8 mouse cellular contexts compared by ENCODE assay signal in the genomic region with DNA sequence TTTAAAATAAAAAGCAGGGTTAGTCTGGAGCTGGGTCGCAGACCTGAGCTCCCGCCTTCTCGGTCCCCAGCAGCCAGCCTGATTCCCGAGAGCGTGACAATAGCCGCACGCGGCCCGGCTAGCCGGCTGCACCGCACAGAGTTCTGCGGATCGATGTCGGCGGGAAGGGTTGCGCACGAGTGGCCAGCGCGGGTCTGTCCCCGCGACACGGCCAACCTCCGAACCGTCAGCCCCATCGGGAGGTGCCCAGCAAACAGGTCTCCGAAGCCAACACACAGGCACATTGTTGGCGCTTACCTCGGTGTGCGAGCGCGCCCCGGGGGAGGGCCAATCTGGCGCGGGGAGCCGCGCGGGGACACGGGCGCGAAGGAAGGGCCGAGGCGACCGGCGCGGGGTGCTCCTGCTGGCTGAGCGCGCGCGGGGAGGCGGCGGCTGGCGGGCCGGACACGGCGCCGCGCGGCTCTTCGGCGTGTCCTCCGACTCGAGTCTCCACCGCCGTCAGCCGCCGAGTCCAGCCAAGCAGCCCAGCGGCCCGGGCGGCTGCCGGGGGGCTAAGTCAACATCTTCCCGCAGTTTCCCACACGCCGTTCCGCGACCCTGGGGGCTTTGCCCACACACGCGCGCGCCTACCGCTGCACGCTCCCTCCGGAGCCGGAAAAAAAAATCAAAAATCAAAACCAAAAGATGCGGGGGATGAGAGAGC. TPM values are rescaled to one million over a fixed set of nuclear protein-coding genes. Genes with fewer than 3 reads are reported as not detected.
DNase-seq lines count a peak whose midpoint lies in the region; ATAC-seq and TF ChIP-seq lines count a peak whose summit lies in the region.

No protein-coding gene starts in this region.

- TF ChIP-seq EP300 in ES-Bruce4 (IDR thresholded peaks at IDR 0.05; ENCODE audit: insufficient read depth, low read depth, low read length), result no peak

- intact Hi-C loops in left cerebral cortex, postnatal 25 days (cut with DNase I), result loop anchor here (2.0 to 10.0 kb wide), 4 partner anchors 66 to 1994 kb away; no protein-coding TSS in a partner anchor

- no peaks in the 10 kb centered on the region for H3K36me3 ChIP-seq in ES-Bruce4 (ENCODE audit: control insufficient read depth, insufficient read depth, low read length, poor library complexity, severe bottlenecking)
- no peaks in the 10 kb centered on the region for H3K36me3 ChIP-seq in heart, embryonic 15.5 days
- H3K36me3 ChIP-seq in midbrain, embryonic 10.5 days, result no peaks in the 10 kb centered on the region
- no peaks in the 10 kb centered on the region for H3K36me3 ChIP-seq in stomach, embryonic 15.5 days

- no peaks in the 10 kb centered on the region for H3K9me3 ChIP-seq in ES-Bruce4 (replicated peaks; ENCODE audit: control insufficient read depth, insufficient read depth, low read length, poor library complexity, severe bottlenecking)
- no peaks in the 10 kb centered on the region for H3K9me3 ChIP-seq in heart, embryonic 15.5 days (replicated peaks)
- no peaks in the 10 kb centered on the region for H3K9me3 ChIP-seq in midbrain, embryonic 10.5 days (replicated peaks)
- H3K9me3 ChIP-seq in stomach, embryonic 15.5 days, result no peaks in the 10 kb centered on the region

- no peak for TF ChIP-seq CTCF in cerebellum, adult 2 months (IDR thresholded peaks at IDR 0.05; ENCODE audit: borderline replicate concordance, insufficient read depth, low read depth, low read length)
- TF ChIP-seq CTCF in ES-Bruce4 (IDR thresholded peaks at IDR 0.05; ENCODE audit: low read depth, low read length), result no peak

- no peak for ATAC-seq in heart, embryonic 15.5 days (replicated peaks; ENCODE audit: insufficient number of reproducible peaks, insufficient read depth, low FRiP score, low read depth)
- ATAC-seq in stomach, embryonic 15.5 days (ENCODE audit: insufficient read depth, low FRiP score, low read depth), result no peak

- H3K27ac ChIP-seq in cerebellum, adult 2 months (ENCODE audit: insufficient read depth, low read length), result no peak overlapping the region
- no peak overlapping the region for H3K27ac ChIP-seq in ES-Bruce4 (ENCODE audit: insufficient read depth, low read length)
- peak overlapping the region; percentile 100 for H3K27ac ChIP-seq in heart, embryonic 15.5 days
- peak overlapping the region; percentile 100 for H3K27ac ChIP-seq in midbrain, embryonic 10.5 days (replicated peaks)
- peak overlapping the region; percentile 100 for H3K27ac ChIP-seq in stomach, embryonic 15.5 days

- peak; percentile 33 to 50 for DNase-seq in cerebellum, adult 2 months
- DNase-seq in cerebellum, adult 8-10 months, result no peak
- DNase-seq in embryo, embryonic 11 days, result peak; percentile 60
- DNase-seq in left cerebral cortex, postnatal 25 days (ENCODE audit: low spot score in 2 of 2), result peak; percentile 22 to 57
- DNase-seq in midbrain, embryonic 10.5 days (ENCODE audit: low spot score), result peak; percentile 62

- no peaks in the 10 kb centered on the region for H3K27me3 ChIP-seq in cerebellum, adult 2 months (ENCODE audit: control insufficient read depth, insufficient read depth, low read length)
- H3K27me3 ChIP-seq in ES-Bruce4 (ENCODE audit: control insufficient read depth, insufficient read depth, low read length, poor library complexity, severe bottlenecking), result no peaks in the 10 kb centered on the region
- no peaks in the 10 kb centered on the region for H3K27me3 ChIP-seq in heart, embryonic 15.5 days
- H3K27me3 ChIP-seq in midbrain, embryonic 10.5 days (ENCODE audit: low read depth, poor library complexity, severe bottlenecking), result no peaks in the 10 kb centered on the region
- H3K27me3 ChIP-seq in stomach, embryonic 15.5 days (replicated peaks), result no peaks in the 10 kb centered on the region

- H3K4me3 ChIP-seq in cerebellum, adult 2 months (replicated peaks; ENCODE audit: insufficient read depth, low read depth, low read length), result peak overlapping the region; percentile 55
- H3K4me3 ChIP-seq in ES-Bruce4 (ENCODE audit: low read depth, low read length), result peak overlapping the region; percentile 80
- peak overlapping the region; percentile 94 for H3K4me3 ChIP-seq in heart, embryonic 15.5 days
- peak overlapping the region; percentile 98 for H3K4me3 ChIP-seq in midbrain, embryonic 10.5 days
- H3K4me3 ChIP-seq in stomach, embryonic 15.5 days (replicated peaks), result peak overlapping the region; percentile 90

- H3K9ac ChIP-seq in ES-Bruce4 (ENCODE audit: low read depth, poor library complexity, severe bottlenecking), result peak overlapping the region; percentile 80
- H3K9ac ChIP-seq in heart, embryonic 15.5 days, result peak overlapping the region; percentile 92
- H3K9ac ChIP-seq in stomach, embryonic 15.5 days, result peak overlapping the region; percentile 90

- 1% methylated on average over 77 of the region's 84 CpGs for WGBS in cerebellum, adult 2 months
- under 1% methylated on average over 67 of the region's 84 CpGs for WGBS in heart, embryonic 15.5 days
- WGBS in midbrain, embryonic 10.5 days, result 1% methylated on average over 66 of the region's 84 CpGs
- WGBS in stomach, embryonic 15.5 days, result under 1% methylated on average over 73 of the region's 84 CpGs

- H3K4me2 ChIP-seq in heart, embryonic 15.5 days, result peak overlapping the region; percentile 90
- peak overlapping the region; percentile 76 for H3K4me2 ChIP-seq in stomach, embryonic 15.5 days

- TF ChIP-seq POLR2A in cerebellum, adult 2 months (IDR thresholded peaks at IDR 0.05; ENCODE audit: borderline replicate concordance, insufficient read depth, low read length), result no peak
- TF ChIP-seq POLR2A in ES-Bruce4 (IDR thresholded peaks at IDR 0.05; ENCODE audit: insufficient read depth, low read length), result no peak

- no peaks in the 10 kb centered on the region; the same call in 1 of the 2 replicates for H3K4me1 ChIP-seq in cerebellum, adult 2 months (ENCODE audit: control insufficient read depth, insufficient read depth, low read length)
- H3K4me1 ChIP-seq in ES-Bruce4 (ENCODE audit: control insufficient read depth, insufficient read depth, low read length), result no peaks in the 10 kb centered on the region
- H3K4me1 ChIP-seq in heart, embryonic 15.5 days (replicated peaks), result peaks cover 28% of the 10 kb centered on the region
- H3K4me1 ChIP-seq in midbrain, embryonic 10.5 days, result peaks cover 54% of the 10 kb centered on the region
- 0 out of 2 replicates have a peak, but pooled peaks cover 4% of the 10 kb centered on the region for H3K4me1 ChIP-seq in stomach, embryonic 15.5 days

RNA-seq across cellular contexts. Expression of gene Adgrl2, which starts 1.9 kb away (rescaled TPM):
- polyA plus RNA-seq in cerebellum, adult 2 months (2012; rRNA removed), result 38.5 and 39.1 TPM in 2 replicates
- 133 and 144 TPM in 2 replicates for polyA plus RNA-seq in ES-Bruce4 (2011; ENCODE audit: insufficient read depth, insufficient read length, low read depth, missing spikeins)
- polyA plus RNA-seq in heart, embryonic 15.5 days (2015; fragmentation: Nextera tagmentation; extraction: Ambion mirVana), result 33.3 and 39.8 TPM in 2 replicates
- total RNA-seq in left cerebral cortex, postnatal 25 days (2021), result 100 to 1,000 TPM; 129 to 135 TPM
- 76.6 and 97.3 TPM in 2 replicates for polyA plus RNA-seq in midbrain, embryonic 10.5 days (2016; fragmentation: Nextera tagmentation; extraction: Ambion mirVana)
- polyA plus RNA-seq in stomach, embryonic 15.5 days (2015; fragmentation: Nextera tagmentation; extraction: Ambion mirVana), result 46.2 and 47.7 TPM in 2 replicates

Comparison
In these comparisons a context has a peak if more than half of its experiments do, and no peak if none do; other contexts are left out.
1. H3K27ac ChIP-seq: peak in heart, embryonic 15.5 days (single experiment), midbrain, embryonic 10.5 days (single experiment) and stomach, embryonic 15.5 days (single experiment); none in cerebellum, adult 2 months (single experiment) and ES-Bruce4 (single experiment).
2. Peak in every context shown above with its lines, with median percentiles within 50 percentile points of each other: H3K4me3 ChIP-seq and H3K9ac ChIP-seq.